Mouse (Mus musculus) inflammation-experienced regulatory T-cells, adult 16 weeks (primary cell): Measurements from ENCODE around the gene Ice2. TPM values are rescaled to one million over a fixed set of nuclear protein-coding genes. Genes with fewer than 3 reads are reported as not detected.

Experiments used
- polyA plus RNA-seq: library from polyadenylated mRNA; unstranded; fragments of 100-300 nt; shearing (Covaris generic); gene quantifications from one replicate; pipeline ENCODE4 v1.2.1, GENCODE M21; 2017

Ice2 gene
- polyA plus RNA-seq = 32.1 TPM

GRCm38 (mm10) chr9:69397760-69398452 is at the start of gene Ice2:
TSS of gene Ice2 (plus strand) at chr9:69397906.

GRCm38 (mm10) chr9:69453066-69453900 is 55.6 kb downstream of the Ice2 start, which contains the start of gene Anxa2:
TSS of gene Anxa2 (plus strand) at chr9:69453620.

Other genes starting within 250 kb of the Ice2 start
- gene Anxa2, start 55.7 kb downstream of the Ice2 start, polyA plus RNA-seq = 107 TPM